Mouse (Mus musculus): ENCODE measurements around the gene Tcf7l2.

GRCm38 (mm10) chr19:55896629-55897028, 155.0 kb downstream of the Tcf7l2 start:
- TF ChIP-seq CTCF (IDR thresholded peaks at IDR 0.05; ENCODE audit: low read depth, low read length) (no peak), GATA1 (IDR thresholded peaks at IDR 0.05; ENCODE audit: borderline replicate concordance, low read length) (no peak), POLR2AphosphoS5 (IDR thresholded peaks at IDR 0.05; ENCODE audit: insufficient replicate concordance, low read depth, low read length) (no peak)

All from G1E (cell line).